Mouse (Mus musculus) megakaryocyte-erythroid progenitor cell, adult 5 weeks (primary cell): ENCODE results near the gene Sox5. TPM values are rescaled to one million over a fixed set of nuclear protein-coding genes. Genes with fewer than 3 reads are reported as not detected.

Experiments
- polyA plus RNA-seq: library from polyadenylated mRNA; stranded (reverse); fragments of >175 nt; gene quantifications from 2 replicates; pipeline ENCODE4 v1.2.3, GENCODE M21; 2012

The Sox5 gene
- 0.54 and 0.94 TPM in 2 replicates for polyA plus RNA-seq

DNA sequence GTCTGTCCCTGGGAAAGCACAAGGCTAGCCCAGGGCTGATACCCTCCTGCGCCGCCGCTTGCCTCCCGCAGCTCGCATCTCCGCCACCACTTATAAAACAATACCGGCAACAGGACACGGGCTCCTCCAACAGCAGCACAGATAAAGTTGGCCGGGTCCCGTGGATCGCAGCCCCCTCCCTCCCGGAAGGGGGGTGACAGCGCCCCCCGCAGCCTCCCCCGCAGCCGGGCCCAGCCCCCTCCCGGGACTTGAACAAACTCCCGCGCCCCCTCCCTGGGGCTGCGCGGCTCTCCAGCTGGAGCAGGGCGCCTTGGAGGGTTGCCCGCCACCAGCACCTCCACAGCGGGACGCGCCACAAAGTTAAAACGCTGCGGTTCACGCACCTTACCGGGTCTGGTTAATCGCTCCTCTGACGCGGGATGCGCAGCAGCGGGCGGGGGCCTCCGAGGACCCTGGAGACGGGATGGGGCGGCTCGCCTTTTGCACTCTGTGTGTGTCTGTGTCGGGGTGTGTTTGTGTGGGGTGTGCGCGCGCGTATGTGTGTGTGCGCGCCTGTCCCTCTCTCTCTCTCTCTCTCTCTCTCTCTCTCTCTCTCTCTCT lies at the start of gene Sox5:
Sox5 (minus strand) TSS at position 547 of the 600 bp plus-strand sequence.

